Mouse (Mus musculus) cerebellum, postnatal 36 days (tissue): ENCODE measurements around the gene Tek.
"Not testable (repeated sequence)": the region's sequence is repeated elsewhere in the genome, so short reads cannot be mapped to it uniquely, and the experiment has no call there.

Experiments
- DNase-seq, 2 experiments: peaks; one replicate each; pipeline ENCODE4 v3.0.0; 2021 to 2022; ENCODE audit warnings: mixed read lengths in 2 of 2

Tek gene

GRCm38 (mm10) chr4:94738838-94739731 is at the start of gene Tek:
Gene Tek, plus strand, starts transcription at chr4:94739289.
- no peak for DNase-seq

DNA sequence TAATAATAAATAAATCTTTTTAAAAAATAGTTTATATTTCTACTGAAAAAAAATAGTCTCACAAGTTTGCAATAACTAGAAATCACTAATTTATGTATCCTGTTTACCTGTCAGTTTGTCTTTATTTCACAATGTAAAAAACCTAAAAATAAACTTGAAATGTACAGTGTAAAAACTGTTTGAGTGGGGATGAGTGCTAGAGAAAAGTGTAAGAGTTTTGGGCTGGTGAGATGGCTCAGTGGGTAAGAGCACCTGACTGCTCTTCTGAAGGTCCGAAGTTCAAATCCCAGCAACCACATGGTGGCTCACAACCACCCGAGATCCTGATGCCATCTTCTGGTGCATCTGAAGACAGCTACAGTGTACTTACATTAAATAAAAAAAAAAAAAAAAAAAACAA is 49.3 kb upstream of the Tek start:
- DNase-seq, result not testable (repeated sequence)

- DNase-seq, result no peak
Measured at GRCm38 (mm10) chr4:94691078-94691477, 48.0 kb upstream of the Tek start.

DNA sequence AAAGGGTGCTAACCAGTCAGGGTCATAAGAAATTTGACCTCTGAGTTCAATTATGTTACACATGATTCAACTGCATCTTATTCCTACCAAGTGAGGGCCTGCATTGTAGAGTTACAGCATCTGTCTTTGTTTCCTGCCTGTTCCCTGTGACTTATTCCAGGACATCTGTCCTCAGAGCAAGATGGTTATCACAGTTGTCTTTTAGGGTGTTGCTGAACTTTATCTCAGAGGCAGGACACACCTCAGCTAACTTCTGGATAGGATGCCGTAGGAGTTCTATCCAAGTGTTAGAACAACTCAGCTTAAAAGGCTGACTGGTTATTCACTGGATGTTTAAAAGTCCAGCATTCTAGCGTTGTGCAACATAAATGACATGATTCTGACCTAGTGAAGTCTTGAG is 46.9 kb upstream of the Tek start:
- no peak for DNase-seq

- no peak for DNase-seq
Measured at GRCm38 (mm10) chr4:94696368-94696767, 42.7 kb upstream of the Tek start.

- no peak for DNase-seq
Measured at GRCm38 (mm10) chr4:94711002-94711401, 28.1 kb upstream of the Tek start.

DNA sequence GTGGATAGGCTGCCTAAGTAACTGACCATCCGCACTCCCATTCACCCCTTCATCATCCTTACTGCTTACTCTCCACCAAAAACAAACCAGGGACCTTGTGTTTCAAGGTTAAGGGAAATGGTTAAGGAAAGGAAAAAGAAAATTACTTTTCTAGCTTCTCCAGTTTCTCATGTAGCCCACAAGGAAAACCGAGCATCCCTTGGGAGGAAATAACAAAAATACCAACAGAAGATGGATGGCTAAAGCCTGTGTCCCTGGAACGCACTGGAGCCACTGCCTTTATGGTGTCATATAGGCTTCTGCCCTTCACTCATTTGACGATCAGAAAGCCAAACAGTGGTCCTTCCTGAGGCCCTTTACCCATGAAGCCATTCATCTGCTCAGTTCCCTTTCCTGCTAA is 27.7 kb upstream of the Tek start:
- no peak for DNase-seq

DNA sequence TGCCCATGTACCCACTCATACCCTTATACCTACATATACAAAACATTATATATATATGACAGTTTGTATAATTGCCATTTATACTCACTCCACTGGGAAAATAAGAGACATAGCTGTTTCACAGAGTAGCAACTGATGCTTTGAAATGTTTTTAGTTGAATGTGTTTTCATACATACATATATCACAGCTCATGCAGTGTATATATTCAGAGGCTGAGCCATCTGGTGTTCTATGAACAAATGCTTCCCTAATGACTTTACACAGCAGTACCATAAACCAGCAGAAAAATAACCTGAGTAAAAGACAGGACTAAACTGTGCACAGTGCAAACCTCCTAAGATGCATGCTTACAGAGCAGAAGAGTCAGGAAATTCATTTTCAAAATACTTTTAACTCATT is 25.3 kb upstream of the Tek start:
- no peak for DNase-seq

GRCm38 (mm10) chr4:94715166-94715565 is 23.9 kb upstream of the Tek start:
- no peak for DNase-seq

DNA sequence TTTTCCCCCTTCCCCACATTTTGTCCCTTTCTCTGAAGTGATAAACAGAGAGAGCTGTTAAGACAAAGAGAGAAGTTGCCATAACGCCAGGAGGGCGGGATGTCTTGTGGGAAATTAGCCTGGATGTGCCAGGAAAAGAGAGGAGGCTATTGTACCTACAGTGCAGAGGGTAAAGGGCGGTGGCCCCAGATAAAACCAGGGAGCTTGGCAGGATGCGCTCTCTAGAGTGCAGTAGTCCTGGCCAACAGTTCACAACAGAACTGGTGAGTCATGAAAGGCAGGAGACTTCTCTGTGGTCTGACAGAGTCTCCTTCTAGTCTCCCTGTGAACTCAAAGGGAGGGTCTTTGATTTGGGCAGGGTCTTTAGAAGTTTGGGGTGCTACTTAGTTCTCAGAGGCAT is 13.3 kb upstream of the Tek start:
- DNase-seq, result no peak

GRCm38 (mm10) chr4:94732721-94733120 is 6.4 kb upstream of the Tek start:
- DNase-seq, result no peak

GRCm38 (mm10) chr4:94737326-94738295 is 1.5 kb upstream of the Tek start:
- DNase-seq, result no peak

GRCm38 (mm10) chr4:94741824-94742223 is 2.7 kb downstream of the Tek start:
- DNase-seq, result no peak

- no peak for DNase-seq
Measured at GRCm38 (mm10) chr4:94745749-94746148, 6.7 kb downstream of the Tek start.

DNA sequence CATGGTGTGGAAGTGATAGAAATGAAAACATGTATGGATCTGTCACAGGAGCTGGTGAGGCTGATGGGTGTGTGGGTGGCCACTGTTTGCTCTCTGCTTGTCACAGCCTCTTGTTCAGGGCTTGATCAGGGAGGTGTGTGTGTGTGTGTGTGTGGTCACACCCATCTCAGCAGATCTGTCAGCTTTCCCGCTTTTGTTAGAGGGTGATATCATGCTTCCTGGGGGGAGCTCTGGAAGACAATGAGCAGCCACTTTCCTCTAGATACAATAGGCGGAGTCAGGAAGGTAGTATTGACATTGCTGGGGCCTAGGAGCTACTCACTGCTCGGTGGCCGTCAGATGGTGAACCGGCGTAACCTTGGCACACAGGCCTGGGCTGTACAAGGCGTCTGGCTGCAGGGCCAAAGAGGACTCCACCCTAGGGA is 7.3 kb downstream of the Tek start:
- no peak for DNase-seq

DNA sequence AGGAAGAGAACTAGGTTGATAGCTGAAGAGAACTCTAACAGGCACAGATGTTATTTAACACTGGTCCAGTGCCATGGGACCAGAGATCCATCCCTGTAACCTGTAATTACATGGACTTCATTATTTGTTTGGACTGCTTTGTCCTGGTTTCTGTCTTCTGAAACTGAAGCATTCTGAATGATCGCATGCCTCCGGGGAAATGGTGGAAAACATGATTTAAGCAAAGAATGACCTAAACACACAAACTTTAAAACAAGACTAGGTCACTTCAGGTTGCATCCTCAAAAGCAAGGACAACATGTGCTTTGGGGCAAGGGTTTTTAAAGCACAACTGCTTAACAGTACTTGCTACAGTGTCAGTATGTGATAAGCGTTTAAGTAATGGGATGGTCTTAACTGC is 8.2 kb downstream of the Tek start:
- no peak for DNase-seq

GRCm38 (mm10) chr4:94752512-94752911 is 13.4 kb downstream of the Tek start:
- no peak for DNase-seq

- DNase-seq, result no peak
Measured at GRCm38 (mm10) chr4:94765217-94765616, 26.1 kb downstream of the Tek start.

- no peak for DNase-seq
Measured at GRCm38 (mm10) chr4:94766176-94766575, 27.1 kb downstream of the Tek start.

DNA sequence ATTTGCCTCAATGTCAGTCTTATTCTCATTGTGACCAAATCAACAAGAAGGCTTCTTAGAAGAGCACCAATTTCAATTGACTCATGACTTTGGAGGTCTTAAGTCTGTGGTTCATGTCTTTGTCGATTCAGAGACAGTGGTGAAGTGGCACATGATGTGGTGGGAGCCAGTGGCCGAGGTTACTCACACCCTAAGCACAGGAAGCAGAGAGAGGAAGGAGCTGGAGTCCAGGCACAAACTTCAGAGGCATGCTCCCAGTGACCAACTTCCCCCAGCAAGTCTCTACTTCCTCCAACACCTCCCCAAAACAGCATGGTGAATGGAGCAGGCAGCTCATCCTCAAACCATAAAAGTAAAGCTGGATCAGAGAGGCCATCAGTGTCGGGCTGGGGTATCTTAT is 29.5 kb downstream of the Tek start:
- DNase-seq, result no peak

DNA sequence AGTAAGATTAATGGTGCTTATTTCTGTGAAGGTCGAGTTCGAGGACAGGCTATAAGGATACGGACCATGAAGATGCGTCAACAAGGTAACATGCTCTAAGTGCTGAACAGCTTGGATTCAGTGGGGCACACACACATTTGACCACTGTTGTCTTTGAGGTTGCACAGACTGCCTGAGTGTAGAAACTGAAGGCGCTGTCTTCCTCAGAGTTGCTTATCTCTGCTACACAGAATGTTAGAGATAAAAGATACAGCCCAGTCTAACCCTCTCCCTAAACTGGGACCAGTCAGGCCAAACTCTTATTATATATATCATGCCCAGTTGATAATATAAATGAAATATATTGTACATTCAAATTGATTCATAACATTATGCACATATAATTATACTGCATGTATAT is 42.0 kb downstream of the Tek start:
- no peak for DNase-seq

- DNase-seq, result no peak
Measured at GRCm38 (mm10) chr4:94785921-94786320, 46.8 kb downstream of the Tek start.

GRCm38 (mm10) chr4:94803187-94803586 is 64.1 kb downstream of the Tek start:
- DNase-seq, result no peak

DNA sequence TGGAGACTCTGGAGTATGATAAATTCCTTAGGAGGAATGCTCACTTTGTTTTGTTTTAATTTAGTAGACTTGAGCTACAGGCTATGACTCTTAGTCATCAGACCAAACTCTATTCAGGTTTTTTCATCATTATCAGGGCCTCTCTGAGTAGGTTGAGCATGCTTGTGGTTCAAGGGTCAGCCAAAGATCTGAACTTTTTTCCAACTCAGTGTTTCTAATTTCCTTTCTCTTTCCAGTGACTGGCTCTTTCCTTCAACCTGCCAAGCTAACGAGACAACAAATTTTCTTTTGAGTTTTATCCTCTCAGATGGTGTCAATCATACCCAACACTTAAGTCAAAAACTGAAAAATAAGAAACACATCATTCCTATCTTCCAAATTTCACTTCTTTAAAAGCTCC is 71.5 kb downstream of the Tek start:
- DNase-seq, result no peak
